Mouse (Mus musculus): ENCODE measurements around the gene Stx8. TPM values are rescaled to one million over a fixed set of nuclear protein-coding genes. Genes with fewer than 3 reads are reported as not detected.

The Stx8 gene
- polyA plus RNA-seq, 2 experiments, result 23.3 to 65.3 TPM

GRCm38 (mm10) chr11:68202561-68202960 is 236.6 kb downstream of the Stx8 start:
- Histone ChIP-seq H3K4me3 (replicated peaks; ENCODE audit: low read length) (no peak overlapping the region), H3K4me2 (replicated peaks; ENCODE audit: low read depth, low read length, severe bottlenecking) (no peak overlapping the region), H3K4me1 (ENCODE audit: control insufficient read depth, insufficient read depth, low read length) (peaks cover 20% of the 10 kb centered on the region), H3K9ac (ENCODE audit: low read depth, low read length, severe bottlenecking) (no peak overlapping the region), H3K27me3 (ENCODE audit: control insufficient read depth, insufficient read depth, low read length) (no peaks in the 10 kb centered on the region), H3K27ac (replicated peaks; ENCODE audit: low read depth, low read length) (no peak overlapping the region), H3K36me3 (ENCODE audit: control insufficient read depth, insufficient read depth, low read length) (no peaks in the 10 kb centered on the region), H3K9me3 (ENCODE audit: control insufficient read depth, low read length) (no peaks in the 10 kb centered on the region)
- WGBS, result 65% methylated on average over 10 of the region's 10 CpGs
- no peak for TF ChIP-seq POLR2A (IDR thresholded peaks at IDR 0.05; ENCODE audit: borderline replicate concordance, extremely low read depth, insufficient read depth, insufficient read length)
- no peak for DNase-seq (ENCODE audit: low spot score)
- no peak for ATAC-seq (ENCODE audit: low FRiP score, low read depth)

GRCm38 (mm10) chr11:68203658-68204315 is 237.8 kb downstream of the Stx8 start:
- H3K27me3 ChIP-seq (ENCODE audit: control insufficient read depth, insufficient read depth, low read length), result no peaks in the 10 kb centered on the region
- DNase-seq (ENCODE audit: low spot score) (no peak), ATAC-seq (ENCODE audit: low FRiP score, low read depth) (no peak)
- H3K36me3 ChIP-seq (ENCODE audit: control insufficient read depth, insufficient read depth, low read length), result no peaks in the 10 kb centered on the region
- H3K4me2 ChIP-seq (replicated peaks; ENCODE audit: low read depth, low read length, severe bottlenecking), result no peak overlapping the region
- WGBS, result 38% methylated on average over 10 of the region's 10 CpGs
- no peak overlapping the region for H3K9ac ChIP-seq (ENCODE audit: low read depth, low read length, severe bottlenecking)
- H3K4me3 ChIP-seq (replicated peaks; ENCODE audit: low read length), result no peak overlapping the region
- no peak overlapping the region for H3K27ac ChIP-seq (replicated peaks; ENCODE audit: low read depth, low read length)
- TF ChIP-seq POLR2A (IDR thresholded peaks at IDR 0.05; ENCODE audit: borderline replicate concordance, extremely low read depth, insufficient read depth, insufficient read length), result no peak
- H3K4me1 ChIP-seq (ENCODE audit: control insufficient read depth, insufficient read depth, low read length), result peaks cover 28% of the 10 kb centered on the region
- H3K9me3 ChIP-seq (ENCODE audit: control insufficient read depth, low read length), result no peaks in the 10 kb centered on the region

- H3K27me3 ChIP-seq (ENCODE audit: control insufficient read depth, insufficient read depth, low read length), result no peaks in the 10 kb centered on the region
- H3K4me1 ChIP-seq (ENCODE audit: control insufficient read depth, insufficient read depth, low read length), result peaks cover 32% of the 10 kb centered on the region
- no peak overlapping the region for H3K9ac ChIP-seq (ENCODE audit: low read depth, low read length, severe bottlenecking)
- ATAC-seq (ENCODE audit: low FRiP score, low read depth), result no peak
- DNase-seq (ENCODE audit: low spot score), result no peak
- no peak overlapping the region for H3K27ac ChIP-seq (replicated peaks; ENCODE audit: low read depth, low read length)
- no peak overlapping the region for H3K4me2 ChIP-seq (replicated peaks; ENCODE audit: low read depth, low read length, severe bottlenecking)
- TF ChIP-seq POLR2A (IDR thresholded peaks at IDR 0.05; ENCODE audit: borderline replicate concordance, extremely low read depth, insufficient read depth, insufficient read length), result no peak
- no peaks in the 10 kb centered on the region for H3K36me3 ChIP-seq (ENCODE audit: control insufficient read depth, insufficient read depth, low read length)
- no peak overlapping the region for H3K4me3 ChIP-seq (replicated peaks; ENCODE audit: low read length)
- 84% methylated on average over 5 of the region's 5 CpGs for WGBS
- no peaks in the 10 kb centered on the region for H3K9me3 ChIP-seq (ENCODE audit: control insufficient read depth, low read length)
Observed at GRCm38 (mm10) chr11:68204407-68204806, 238.4 kb downstream of the Stx8 start.

GRCm38 (mm10) chr11:68205572-68206229 is 239.7 kb downstream of the Stx8 start:
- peaks cover 25% of the 10 kb centered on the region for H3K4me1 ChIP-seq (ENCODE audit: control insufficient read depth, insufficient read depth, low read length)
- no peak overlapping the region for H3K27ac ChIP-seq (replicated peaks; ENCODE audit: low read depth, low read length)
- WGBS, result 86% methylated on average over 10 of the region's 10 CpGs
- no peaks in the 10 kb centered on the region for H3K9me3 ChIP-seq (ENCODE audit: control insufficient read depth, low read length)
- H3K4me3 ChIP-seq (replicated peaks; ENCODE audit: low read length), result no peak overlapping the region
- H3K4me2 ChIP-seq (replicated peaks; ENCODE audit: low read depth, low read length, severe bottlenecking), result no peak overlapping the region
- no peaks in the 10 kb centered on the region for H3K27me3 ChIP-seq (ENCODE audit: control insufficient read depth, insufficient read depth, low read length)
- TF ChIP-seq POLR2A (IDR thresholded peaks at IDR 0.05; ENCODE audit: borderline replicate concordance, extremely low read depth, insufficient read depth, insufficient read length), result no peak
- H3K9ac ChIP-seq (ENCODE audit: low read depth, low read length, severe bottlenecking), result no peak overlapping the region
- ATAC-seq (ENCODE audit: low FRiP score, low read depth), result no peak
- H3K36me3 ChIP-seq (ENCODE audit: control insufficient read depth, insufficient read depth, low read length), result no peaks in the 10 kb centered on the region
- DNase-seq (ENCODE audit: low spot score), result no peak

GRCm38 (mm10) chr11:68208023-68208422 is 242.0 kb downstream of the Stx8 start:
- ATAC-seq (ENCODE audit: low FRiP score, low read depth) (no peak), DNase-seq (ENCODE audit: low spot score) (no peak)
- H3K4me3 ChIP-seq (replicated peaks; ENCODE audit: low read length), result no peak overlapping the region
- TF ChIP-seq POLR2A (IDR thresholded peaks at IDR 0.05; ENCODE audit: borderline replicate concordance, extremely low read depth, insufficient read depth, insufficient read length), result no peak
- no peaks in the 10 kb centered on the region for H3K9me3 ChIP-seq (ENCODE audit: control insufficient read depth, low read length)
- peaks cover 39% of the 10 kb centered on the region for H3K4me1 ChIP-seq (ENCODE audit: control insufficient read depth, insufficient read depth, low read length)
- no peaks in the 10 kb centered on the region for H3K27me3 ChIP-seq (ENCODE audit: control insufficient read depth, insufficient read depth, low read length)
- no peaks in the 10 kb centered on the region for H3K36me3 ChIP-seq (ENCODE audit: control insufficient read depth, insufficient read depth, low read length)
- no peak overlapping the region for H3K4me2 ChIP-seq (replicated peaks; ENCODE audit: low read depth, low read length, severe bottlenecking)
- no peak overlapping the region for H3K27ac ChIP-seq (replicated peaks; ENCODE audit: low read depth, low read length)
- 84% methylated on average over 2 of the region's 2 CpGs for WGBS
- no peak overlapping the region for H3K9ac ChIP-seq (ENCODE audit: low read depth, low read length, severe bottlenecking)
